Mouse (Mus musculus): ENCODE measurements around the gene Ercc4.

DNA sequence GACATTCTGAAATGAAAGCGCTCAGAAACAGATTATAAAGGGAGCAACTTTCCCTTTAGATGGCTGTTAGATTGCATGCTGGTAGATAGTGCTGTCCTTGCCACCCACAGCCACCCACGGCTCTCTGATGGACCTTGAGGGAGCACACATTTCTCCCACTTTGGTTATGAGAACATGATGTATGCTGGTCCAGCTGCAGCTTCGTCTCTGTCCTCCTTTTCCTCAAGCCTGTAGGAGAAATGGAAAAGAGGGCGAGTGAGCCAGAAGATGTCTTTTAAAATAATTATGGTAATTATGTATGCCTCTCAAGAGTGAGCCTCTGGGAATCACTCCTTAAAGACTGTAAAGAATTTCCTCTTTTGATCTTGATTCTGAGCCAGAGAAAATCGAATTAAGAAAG is 87.1 kb downstream of the Ercc4 start:
- TF ChIP-seq CTCF (IDR thresholded peaks at IDR 0.05) (no peak), EP300 (IDR thresholded peaks at IDR 0.05) (no peak)
